Mouse (Mus musculus) kidney, adult 18-20 months (tissue): Measurements from ENCODE around the gene Hmcn2.

ENCODE experiments used
- DNase-seq: peaks from one replicate; pipeline ENCODE4 v3.0.0; 2021

Gene Hmcn2

DNA sequence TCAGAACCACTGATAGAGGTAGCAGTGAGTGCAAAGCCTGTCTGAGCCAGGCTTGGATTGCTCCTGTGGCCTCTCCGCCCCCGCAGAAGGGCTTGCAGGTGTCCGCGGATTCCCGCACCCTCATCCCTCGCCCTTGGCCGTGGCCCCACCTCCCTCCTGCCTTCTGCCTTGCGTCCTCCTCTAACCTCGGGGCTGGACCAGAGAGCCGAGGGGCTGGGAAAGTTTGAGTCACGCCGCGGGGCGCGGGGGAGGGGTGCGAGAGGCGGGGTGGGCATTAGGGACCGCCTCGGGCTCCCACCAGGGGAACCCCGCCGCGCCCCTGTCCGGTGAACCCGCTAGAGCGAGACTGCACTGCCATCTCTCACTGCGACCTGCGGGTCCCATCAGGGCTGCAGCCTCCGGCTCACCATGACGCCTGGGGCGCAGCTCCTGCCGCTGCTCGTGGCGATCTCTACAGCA, at the start of gene Hmcn2:
Hmcn2 (plus strand) TSS at position 409 of the 459 bp plus-strand sequence.
- no peak for DNase-seq

- no peak for DNase-seq
Measured at GRCm38 (mm10) chr2:31267447-31267846, 46.8 kb upstream of the Hmcn2 start.

- DNase-seq, result no peak
Measured at GRCm38 (mm10) chr2:31268631-31269030, 45.6 kb upstream of the Hmcn2 start.

DNA sequence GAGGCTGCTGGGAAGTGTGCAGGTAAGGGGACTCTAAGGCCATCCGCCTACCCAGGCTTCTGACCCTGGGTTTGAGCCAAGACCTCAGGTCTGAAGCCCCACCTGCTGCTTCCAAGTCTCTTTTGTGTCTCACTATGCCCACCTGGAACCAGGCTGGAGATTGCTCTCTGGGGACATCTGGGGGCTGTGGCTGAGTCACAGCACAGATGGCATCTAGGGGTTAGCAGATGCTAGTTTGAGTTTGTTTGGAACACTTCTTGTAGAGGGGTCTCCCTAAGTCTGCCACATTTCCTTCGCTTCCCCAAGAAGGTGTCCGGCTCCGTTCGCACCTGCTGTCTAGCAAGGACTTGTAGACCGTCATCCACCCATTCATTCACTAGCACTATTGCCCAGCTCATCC, 45.0 kb upstream of the Hmcn2 start:
- no peak for DNase-seq

GRCm38 (mm10) chr2:31269847-31270246, 44.4 kb upstream of the Hmcn2 start:
- no peak for DNase-seq

- DNase-seq, result no peak
Measured at GRCm38 (mm10) chr2:31270470-31270869, 43.7 kb upstream of the Hmcn2 start.

DNA sequence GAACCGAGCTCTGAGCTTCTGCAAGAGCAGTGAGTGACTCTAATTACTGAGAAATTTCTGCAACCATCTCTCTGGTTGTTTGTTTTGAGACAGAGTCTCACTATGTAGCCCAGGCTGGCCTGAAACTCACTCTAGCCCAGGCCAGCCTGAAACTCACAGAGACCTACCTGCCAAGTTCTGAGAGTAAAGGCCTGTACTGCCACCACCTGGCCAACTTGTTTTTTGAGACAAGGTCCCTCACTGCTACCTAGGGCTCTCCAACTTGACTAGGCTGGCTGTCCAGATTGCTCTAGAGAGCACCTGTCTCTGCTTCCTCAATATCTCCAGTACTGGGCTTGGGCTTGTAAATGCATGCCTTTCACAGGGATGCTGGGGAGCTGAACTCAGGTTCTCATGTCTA, 43.1 kb upstream of the Hmcn2 start:
- DNase-seq, result no peak

DNA sequence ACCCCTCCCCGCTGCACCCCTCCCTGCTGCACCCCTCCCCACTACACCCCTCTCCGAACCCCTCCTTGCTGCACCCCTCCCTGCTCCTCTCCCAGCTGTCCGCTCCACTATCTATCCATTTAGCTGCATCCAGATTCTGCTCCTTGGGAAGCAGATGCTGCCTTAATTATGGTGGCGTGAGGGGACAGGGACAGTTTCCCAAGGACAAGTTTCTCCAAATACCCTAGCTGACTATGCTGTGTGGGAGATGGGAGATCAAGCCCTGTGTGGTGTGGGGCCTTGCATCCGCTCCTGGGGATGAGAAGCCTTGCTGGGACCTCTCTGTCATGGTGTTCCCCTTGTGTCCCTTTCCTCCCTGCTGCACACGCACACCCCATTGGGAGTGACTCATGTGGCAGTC, 39.2 kb upstream of the Hmcn2 start:
- no peak for DNase-seq

DNA sequence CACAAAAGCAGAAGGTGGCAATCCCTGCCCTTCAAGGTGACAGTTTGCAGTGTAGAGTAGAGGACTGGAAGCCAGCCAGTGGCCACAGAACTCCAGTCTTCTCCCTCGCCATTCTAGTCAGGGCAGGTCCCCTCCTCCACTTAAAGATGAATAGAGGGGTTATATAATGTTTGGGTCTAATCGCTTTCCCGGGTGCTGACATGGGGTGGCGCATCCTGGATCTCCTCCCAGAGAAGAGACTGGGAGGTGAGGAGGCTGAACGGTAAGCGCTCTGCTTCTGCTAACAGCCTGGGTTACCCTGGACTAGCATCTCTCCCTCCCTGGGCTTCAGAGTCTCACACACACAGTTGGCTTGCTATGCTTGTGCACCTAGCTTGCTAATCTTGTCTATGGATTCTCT, 36.4 kb upstream of the Hmcn2 start:
- DNase-seq, result no peak

- DNase-seq, result no peak
Measured at GRCm38 (mm10) chr2:31278483-31278882, 35.7 kb upstream of the Hmcn2 start.

GRCm38 (mm10) chr2:31281138-31281537, 33.1 kb upstream of the Hmcn2 start:
- no peak for DNase-seq

DNA sequence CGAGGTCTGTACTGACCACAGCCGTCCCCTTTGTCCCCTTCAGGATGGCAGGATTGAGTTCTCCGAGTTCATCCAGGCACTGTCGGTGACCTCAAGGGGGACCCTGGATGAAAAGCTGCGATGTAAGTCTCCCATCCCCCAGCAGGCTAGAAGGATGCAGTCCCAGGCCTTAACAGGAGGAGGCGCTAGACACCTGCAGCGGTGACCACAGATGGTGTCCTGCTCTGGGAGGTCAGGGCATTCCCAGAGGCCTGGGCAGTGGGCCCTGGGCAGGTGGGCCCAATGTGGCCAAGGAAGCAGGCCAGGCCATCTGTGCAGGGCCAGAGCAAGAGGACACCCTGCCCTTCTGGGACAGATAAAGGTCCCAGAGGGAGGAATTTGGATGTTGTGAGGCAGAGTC, 31.9 kb upstream of the Hmcn2 start:
- no peak for DNase-seq

DNA sequence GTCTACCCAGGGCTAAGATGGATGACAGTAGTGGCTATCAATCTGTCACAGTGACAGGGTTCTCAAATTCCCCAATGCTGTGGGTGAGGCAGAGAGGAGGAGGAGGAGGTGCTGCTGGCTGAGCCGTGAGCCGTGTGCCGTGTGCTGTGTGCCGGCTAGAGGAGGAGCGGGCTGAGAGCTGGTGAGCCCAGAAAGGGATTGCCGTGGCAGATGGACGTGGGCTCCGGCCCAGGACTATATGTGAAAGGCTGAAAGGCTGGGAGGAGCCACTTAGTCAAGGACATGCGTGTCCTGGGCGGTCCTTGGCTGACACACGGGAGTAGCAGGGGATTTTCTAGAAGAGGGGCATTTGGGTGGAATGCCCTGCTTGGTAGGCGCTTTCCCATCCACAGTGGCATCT, 31.3 kb upstream of the Hmcn2 start:
- no peak for DNase-seq

DNA sequence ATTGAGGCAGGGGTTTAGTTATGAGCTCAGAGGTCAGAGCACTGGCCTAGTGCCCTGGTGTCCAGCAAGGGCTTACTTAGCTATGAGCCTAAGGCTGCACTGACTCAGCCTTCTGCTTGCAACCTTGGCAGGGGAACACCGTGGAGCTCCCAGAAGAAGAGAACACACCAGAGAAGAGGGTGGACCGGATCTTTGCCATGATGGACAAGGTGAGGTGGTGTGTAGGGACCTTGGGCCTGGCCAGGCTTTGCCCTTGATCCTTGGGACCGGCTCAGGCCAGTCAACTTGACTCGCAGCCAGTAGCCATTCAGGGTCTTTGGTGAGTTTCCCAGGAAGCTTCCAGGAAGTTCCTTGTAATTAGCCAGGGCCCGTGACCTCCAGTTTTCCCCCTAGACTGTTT, 29.7 kb upstream of the Hmcn2 start:
- no peak for DNase-seq

- peak; percentile 65 for DNase-seq
Measured at GRCm38 (mm10) chr2:31291421-31291820, 22.8 kb upstream of the Hmcn2 start.

- DNase-seq, result peak; percentile 82
Measured at GRCm38 (mm10) chr2:31294985-31295384, 19.2 kb upstream of the Hmcn2 start.

- no peak for DNase-seq
Measured at GRCm38 (mm10) chr2:31296395-31296794, 17.8 kb upstream of the Hmcn2 start.

DNA sequence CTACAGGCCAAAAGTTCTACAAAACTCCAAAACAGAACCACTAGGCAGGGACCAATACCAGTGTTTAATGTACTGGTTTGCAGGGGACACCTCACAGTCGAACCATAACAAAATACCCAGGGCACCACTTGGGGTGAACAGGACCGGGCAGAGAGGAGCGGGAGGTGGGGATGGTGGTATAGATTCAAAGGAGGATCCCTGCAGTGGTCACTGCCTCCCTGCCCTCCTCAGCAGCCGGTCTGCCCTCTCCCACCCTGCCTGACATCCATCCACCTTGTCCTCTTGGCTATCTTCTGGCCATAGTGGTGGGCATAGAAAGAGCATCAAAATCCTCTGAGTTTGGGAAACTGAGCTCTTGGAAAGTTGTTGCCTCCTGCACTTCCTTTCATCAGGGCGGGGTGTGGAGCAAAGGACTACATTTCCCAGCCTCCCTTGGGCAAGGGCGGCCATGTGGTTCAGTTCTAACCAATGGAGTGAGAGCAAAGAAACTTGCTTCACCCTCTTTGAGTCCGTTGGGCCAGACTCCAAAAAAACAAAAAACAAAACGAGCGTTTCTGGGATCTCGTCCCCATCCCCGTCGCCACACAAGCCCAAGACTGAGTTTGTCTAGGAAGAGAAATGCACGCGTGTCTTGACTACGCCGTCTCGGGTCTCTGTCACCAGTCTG, 16.5 kb upstream of the Hmcn2 start:
- DNase-seq, result peak; percentile 56

DNA sequence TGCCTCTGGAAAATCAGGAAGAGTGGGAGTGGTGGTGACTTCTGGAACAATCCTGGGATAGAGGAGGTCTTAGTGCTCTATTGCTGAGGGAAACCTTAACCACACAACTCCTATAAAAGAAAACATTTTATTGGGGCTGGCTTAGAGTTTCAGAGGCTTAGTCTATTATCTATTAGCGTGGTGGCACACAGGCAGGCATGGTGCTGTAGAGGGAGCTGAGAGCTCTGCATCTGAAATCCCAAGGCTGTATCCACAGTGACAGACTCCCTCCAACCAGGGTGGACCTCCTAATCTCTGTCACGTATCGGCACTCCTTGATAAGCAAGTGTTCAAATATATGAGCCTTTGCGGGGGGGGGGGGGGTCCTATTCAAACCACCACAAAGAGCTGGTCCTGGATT, 15.4 kb upstream of the Hmcn2 start:
- no peak for DNase-seq

DNA sequence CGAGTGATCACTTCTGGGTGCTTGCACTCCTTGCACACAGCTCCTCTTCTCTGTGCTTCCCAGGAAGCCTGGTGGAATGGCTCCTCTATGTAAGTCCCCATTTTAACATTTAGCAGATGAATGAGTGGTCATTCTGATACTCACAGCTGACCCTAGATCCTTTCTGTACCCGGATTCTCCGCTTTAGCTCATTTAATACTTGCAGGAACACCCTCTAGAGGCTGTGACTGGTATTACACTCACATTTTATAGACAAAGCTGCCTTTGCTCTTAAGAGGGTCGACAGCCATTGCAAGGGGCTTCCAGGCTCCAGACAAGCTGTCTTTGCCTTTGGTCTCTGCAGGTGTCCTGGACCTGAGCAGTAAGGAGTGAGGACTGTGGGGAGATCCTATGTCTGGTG, 14.9 kb upstream of the Hmcn2 start:
- peak; percentile 14 for DNase-seq

DNA sequence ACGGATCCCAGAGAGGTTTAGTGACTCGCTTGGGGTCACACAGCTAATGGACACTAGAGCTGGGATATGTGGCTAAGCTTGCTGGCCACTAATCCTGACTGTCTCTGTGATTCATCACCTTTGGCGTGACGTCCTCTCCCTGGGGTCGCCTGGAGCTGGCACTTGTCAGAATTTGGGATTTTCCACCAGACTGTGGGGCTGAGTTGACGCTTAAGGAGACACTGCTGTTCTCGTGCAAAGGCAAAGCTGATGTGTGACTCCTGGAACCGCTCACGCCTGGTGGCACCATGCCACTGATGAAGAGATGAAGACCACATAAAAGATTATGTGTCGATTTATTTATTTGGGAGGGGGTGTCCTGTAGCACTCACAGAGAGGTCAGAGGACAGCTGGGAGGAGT, 14.2 kb upstream of the Hmcn2 start:
- DNase-seq, result no peak

DNA sequence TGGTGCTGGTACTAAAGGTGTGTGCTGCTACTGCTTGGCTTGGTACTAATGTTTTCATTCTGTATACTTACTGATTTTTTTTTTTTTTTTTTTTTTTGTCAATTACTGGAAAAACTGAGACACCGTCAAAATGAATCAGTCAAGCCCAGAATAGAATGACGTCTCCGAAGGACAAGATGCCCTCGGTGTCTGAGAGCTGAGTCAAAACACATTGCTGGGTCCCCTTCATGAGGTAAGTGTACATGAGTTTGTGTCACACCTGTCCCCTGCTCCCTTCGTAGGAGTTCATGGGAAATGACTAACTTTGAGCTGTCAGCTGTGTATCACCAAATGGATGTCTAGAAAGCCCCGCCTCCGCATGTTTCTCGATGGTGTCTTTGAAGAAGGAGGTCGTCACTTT, 11.0 kb upstream of the Hmcn2 start:
- no peak for DNase-seq

DNA sequence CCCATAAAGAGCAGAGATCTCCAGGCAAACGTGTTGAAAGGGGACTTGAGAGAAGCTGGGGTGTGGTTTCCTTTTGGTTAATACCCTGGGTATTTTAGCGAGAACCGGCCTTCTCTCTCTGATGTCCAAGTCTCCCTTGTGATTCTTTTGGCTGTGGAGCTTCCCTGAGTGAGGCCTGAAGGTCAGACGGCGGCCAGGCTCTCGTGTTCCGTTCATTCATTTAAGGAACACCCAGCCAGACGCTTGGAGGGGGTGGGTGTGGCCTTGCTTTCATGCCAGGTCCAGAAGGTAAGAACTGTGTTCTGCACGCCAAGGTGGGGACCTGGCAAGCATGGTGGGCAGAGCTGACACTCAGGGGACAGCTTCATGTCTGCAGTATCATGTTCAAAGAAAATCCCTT, 10.0 kb upstream of the Hmcn2 start:
- no peak for DNase-seq

DNA sequence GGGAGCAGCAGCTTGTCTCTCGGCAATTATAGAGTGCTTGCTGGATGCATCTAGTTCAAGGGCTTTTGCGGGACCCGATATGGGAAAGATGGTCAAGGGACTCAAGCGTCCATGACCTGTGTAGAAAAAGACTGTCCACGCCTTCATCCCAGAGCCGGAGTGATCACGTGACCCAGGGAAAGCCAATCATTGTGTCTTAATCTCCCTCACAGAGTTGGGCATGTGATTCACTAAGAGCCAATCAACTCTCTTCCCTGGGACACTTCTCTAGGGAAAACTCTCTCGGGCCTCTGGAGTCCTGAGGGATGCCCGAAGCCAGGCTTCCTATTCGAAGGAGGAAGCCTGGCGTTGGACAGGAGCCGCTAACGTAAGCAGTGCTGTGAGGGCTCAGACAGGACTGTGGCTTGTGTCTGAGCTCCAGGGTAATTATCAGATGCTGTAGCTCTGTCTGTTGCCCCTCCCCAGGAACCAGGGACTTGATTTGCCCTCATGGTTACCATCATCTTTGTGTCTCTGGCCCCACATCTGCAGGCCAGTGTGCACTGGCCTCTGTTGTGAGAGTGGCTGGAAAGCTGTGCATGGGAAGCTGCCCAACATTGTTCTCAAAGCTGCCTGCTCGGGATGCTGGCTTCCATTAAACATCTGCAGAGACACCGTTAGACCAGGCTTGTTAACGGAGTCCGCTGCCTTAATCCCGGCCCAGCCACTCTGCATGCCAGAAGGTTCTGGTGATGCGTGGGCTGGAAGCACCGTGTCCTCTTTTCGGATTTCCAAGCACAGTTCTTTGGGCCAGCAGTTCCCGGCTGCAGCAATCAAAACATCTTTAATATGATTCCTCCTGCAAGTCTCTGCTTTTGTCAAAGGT, 9.2 kb upstream of the Hmcn2 start:
- DNase-seq, result no peak
